Mouse (Mus musculus) olfactory bulb, adult 2 months (tissue): ENCODE measurements around the gene Socs4. TPM values are rescaled to one million over a fixed set of nuclear protein-coding genes. Genes with fewer than 3 reads are reported as not detected.

ENCODE experiments used
- H3K27ac ChIP-seq: fragments of 200-500 bp; 2 replicates; pipeline ENCODE4 v1.5.1; 2012; ENCODE audit warnings: low read depth, low read length; ENCODE audit not compliant: insufficient read depth
- H3K4me1 ChIP-seq: fragments of 200-500 bp; 2 replicates; pipeline ENCODE4 v1.6.1; 2012; ENCODE audit warnings: low read length; ENCODE audit not compliant: control insufficient read depth, insufficient read depth
- H3K4me3 ChIP-seq: fragments of 200-500 bp; 2 replicates; pipeline ENCODE4 v1.5.1; 2012; ENCODE audit warnings: mild to moderate bottlenecking, low read depth, low read length, moderate library complexity; ENCODE audit not compliant: insufficient read depth
- CTCF ChIP-seq: fragments of 200-500 bp; IDR thresholded peaks from 2 replicates; pipeline ENCODE4 v1.5.1; 2012; ENCODE audit warnings: low read depth, mild to moderate bottlenecking, low read length, moderate library complexity; ENCODE audit not compliant: insufficient read depth
- POLR2A ChIP-seq: fragments of 200-500 bp; IDR thresholded peaks from 2 replicates; pipeline ENCODE4 v1.6.1; 2012; ENCODE audit warnings: mild to moderate bottlenecking, low read depth, low read length, moderate library complexity; ENCODE audit not compliant: insufficient read depth
- WGBS: fragments of 180-500 bp; shearing (Covaris S2); methylation state at CpG from one replicate; pipeline ENCODE4 v1.1.7; 2018; 5-methylcytosine and 5-hydroxymethylcytosine counted together
- polyA plus RNA-seq: library from polyadenylated mRNA; stranded (reverse); fragments of >200 nt; gene quantifications from 2 replicates; pipeline ENCODE4 v1.2.4, GENCODE M21; 2012; ENCODE audit warnings: low replicate concordance; ENCODE audit not compliant: missing spikeins, insufficient read depth, insufficient read length

Socs4 gene
- polyA plus RNA-seq, 1 experiment, result not detected

GRCm38 (mm10) chr14:47242753-47243152 lies 34.0 kb upstream of the Socs4 start:
- no peaks in the 10 kb centered on the region for H3K4me1 ChIP-seq
- no peak overlapping the region for H3K27ac ChIP-seq
- H3K4me3 ChIP-seq, result no peak overlapping the region
- 73% methylated on average over 4 of the region's 4 CpGs for WGBS
- TF ChIP-seq POLR2A, result no peak
- TF ChIP-seq CTCF, result no peak

- Histone ChIP-seq H3K4me1 (no peaks in the 10 kb centered on the region), H3K27ac (no peak overlapping the region), H3K4me3 (no peak overlapping the region)
- WGBS, result 69% methylated on average over 6 of the region's 6 CpGs
- TF ChIP-seq CTCF (no peak), POLR2A (no peak)
Measured at GRCm38 (mm10) chr14:47249839-47250238, 26.9 kb upstream of the Socs4 start.

- no peak overlapping the region for H3K27ac ChIP-seq
Measured at GRCm38 (mm10) chr14:47264866-47265265, 11.9 kb upstream of the Socs4 start.

GRCm38 (mm10) chr14:47265829-47266228 lies 10.9 kb upstream of the Socs4 start:
- no peak overlapping the region for H3K4me3 ChIP-seq
- no peaks in the 10 kb centered on the region for H3K4me1 ChIP-seq
- TF ChIP-seq CTCF (no peak), POLR2A (no peak)
- 90% methylated on average over 8 of the region's 8 CpGs for WGBS
- no peak overlapping the region for H3K27ac ChIP-seq

More at GRCm38 (mm10) chr14:47264866-47265265, 11.9 kb upstream of the Socs4 start:
- Histone ChIP-seq H3K4me3 (no peak overlapping the region), H3K4me1 (no peaks in the 10 kb centered on the region)
- WGBS, result 88% methylated on average over 3 of the region's 3 CpGs
- TF ChIP-seq POLR2A, result no peak
- TF ChIP-seq CTCF, result no peak

- 97% methylated on average over 4 of the region's 4 CpGs for WGBS
- TF ChIP-seq POLR2A (no peak), CTCF (no peak)
- Histone ChIP-seq H3K27ac (no peak overlapping the region), H3K4me3 (no peak overlapping the region), H3K4me1 (no peaks in the 10 kb centered on the region)
Measured at GRCm38 (mm10) chr14:47269056-47269455, 7.7 kb upstream of the Socs4 start.

- WGBS, result 98% methylated on average over 2 of the region's 2 CpGs
- H3K27ac ChIP-seq, result no peak overlapping the region
- no peak overlapping the region for H3K4me3 ChIP-seq
- TF ChIP-seq CTCF (no peak), POLR2A (no peak)
- no peaks in the 10 kb centered on the region for H3K4me1 ChIP-seq
Measured at GRCm38 (mm10) chr14:47269706-47270105, 7.0 kb upstream of the Socs4 start.

GRCm38 (mm10) chr14:47273751-47274150 lies 3.0 kb upstream of the Socs4 start:
- Histone ChIP-seq H3K4me1 (no peaks in the 10 kb centered on the region; the same call in 1 of the 2 replicates), H3K27ac (no peak overlapping the region), H3K4me3 (no peak overlapping the region)
- 71% methylated on average over 3 of the region's 3 CpGs for WGBS
- TF ChIP-seq CTCF (no peak), POLR2A (no peak)

- WGBS, result 27% methylated on average over 3 of the region's 3 CpGs
- TF ChIP-seq CTCF, result no peak
- no peak for TF ChIP-seq POLR2A
- no peak overlapping the region for H3K27ac ChIP-seq
- H3K4me3 ChIP-seq, result no peak overlapping the region
- no peaks in the 10 kb centered on the region; the same call in 1 of the 2 replicates for H3K4me1 ChIP-seq
Measured at GRCm38 (mm10) chr14:47275417-47275816, 1.3 kb upstream of the Socs4 start.

GRCm38 (mm10) chr14:47276036-47276603 lies 611 bp upstream of the Socs4 start:
- WGBS, result 3% methylated on average over 22 of the region's 22 CpGs
- H3K27ac ChIP-seq, result no peak overlapping the region
- TF ChIP-seq POLR2A, result no peak
- no peak for TF ChIP-seq CTCF
- H3K4me1 ChIP-seq, result no peaks in the 10 kb centered on the region; the same call in 1 of the 2 replicates
- H3K4me3 ChIP-seq, result peak overlapping the region; percentile 67
